Mouse (Mus musculus) limb, embryonic 14.5 days (tissue): Measurements from ENCODE around the gene Gm8180. TPM values are rescaled to one million over a fixed set of nuclear protein-coding genes. Genes with fewer than 3 reads are reported as not detected.
"Not testable (repeated sequence)": the region's sequence is repeated elsewhere in the genome, so short reads cannot be mapped to it uniquely, and the experiment has no call there.

ENCODE experiments used
- ATAC-seq: fragments of 200-750 bp; cut with Nextera tagmentation; 2 replicates; pipeline ENCODE4 v1.8.0; 2017; ENCODE audit warnings: low read depth, moderate number of reproducible peaks, moderate TSS enrichment; ENCODE audit not compliant: low FRiP score
- DNase-seq: peaks from one replicate; pipeline ENCODE4 v3.0.0-alpha.2; 2015; ENCODE audit warnings: low spot score
- H3K27ac ChIP-seq: fragments of 300-500 bp; sonication (generic); replicated peaks from 2 replicates; pipeline ENCODE4 v1.5.1; 2014; ENCODE audit warnings: low read depth, mild to moderate bottlenecking, low read length, moderate library complexity, mixed read lengths
- H3K27me3 ChIP-seq: fragments of 300-500 bp; sonication (generic); 2 replicates; pipeline ENCODE4 v1.6.1; 2014; ENCODE audit warnings: low read length, mixed read lengths; ENCODE audit not compliant: control insufficient read depth, insufficient read depth
- H3K36me3 ChIP-seq: fragments of 300-500 bp; sonication (generic); 2 replicates; pipeline ENCODE4 v1.6.1; 2014; ENCODE audit warnings: mild to moderate bottlenecking, low read length, moderate library complexity, mixed read lengths; ENCODE audit not compliant: control insufficient read depth, insufficient read depth
- H3K4me1 ChIP-seq: fragments of 300-500 bp; sonication (generic); 2 replicates; pipeline ENCODE4 v1.6.1; 2014; ENCODE audit warnings: antibody characterized with exemption, low read length, mixed read lengths; ENCODE audit not compliant: control insufficient read depth, insufficient read depth
- H3K4me2 ChIP-seq: fragments of 300-500 bp; sonication (generic); replicated peaks from 2 replicates; pipeline ENCODE4 v1.6.1; 2014; ENCODE audit warnings: low read depth, mild to moderate bottlenecking, low read length, moderate library complexity; ENCODE audit not compliant: severe bottlenecking
- H3K4me3 ChIP-seq: fragments of 300-500 bp; sonication (generic); replicated peaks from 2 replicates; pipeline ENCODE4 v1.5.1; 2014; ENCODE audit warnings: low read length
- H3K9ac ChIP-seq: fragments of 300-500 bp; sonication (generic); 2 replicates; pipeline ENCODE4 v1.6.1; 2014; ENCODE audit warnings: mild to moderate bottlenecking, low read depth, low read length, moderate library complexity; ENCODE audit not compliant: severe bottlenecking
- H3K9me3 ChIP-seq: fragments of 300-500 bp; sonication (generic); 2 replicates; pipeline ENCODE4 v1.6.1; 2016; ENCODE audit warnings: low read length; ENCODE audit not compliant: control insufficient read depth
- POLR2A ChIP-seq: fragments of 200-500 bp; IDR thresholded peaks from 2 replicates; pipeline ENCODE4 v1.8.0; 2012; ENCODE audit warnings: inconsistent platforms, mild to moderate bottlenecking, moderate library complexity, borderline replicate concordance; ENCODE audit not compliant: insufficient read depth, insufficient read length; ENCODE audit errors: extremely low read depth
- WGBS: fragments of 180-500 bp; shearing (Covaris S2); extraction: QIAGEN DNeasy Blood & Tissue Kit; methylation state at CpG from one replicate; pipeline ENCODE4 v1.1.7; 2014; 5-methylcytosine and 5-hydroxymethylcytosine counted together
- polyA plus RNA-seq, 2 experiments: library from polyadenylated mRNA; depleted of rRNA in 1 of 2; stranded (reverse) in 1 of 2; unstranded in 1 of 2; fragments of >200 nt; fragmentation: Nextera tagmentation in 1 of 2; extraction: Ambion mirVana in 1 of 2; gene quantifications; 2 replicates each; pipeline versions ENCODE4 v1.2.1 to v1.2.3; 2012 to 2014

Gene Gm8180
- polyA plus RNA-seq, 2 experiments, result not detected

GRCm38 (mm10) chr14:43796069-43796904, 11.7 kb upstream of the Gm8180 start:
- H3K4me3 ChIP-seq, result peak overlapping the region; percentile 10; the same call in 1 of the 2 replicates
- peak overlapping the region; percentile 41 for H3K4me2 ChIP-seq
- DNase-seq (no peak), ATAC-seq (peak; percentile 50; the same call in 1 of the 2 replicates)
- WGBS, result 25% methylated on average over 14 of the region's 14 CpGs
- H3K4me1 ChIP-seq, result no peaks in the 10 kb centered on the region
- no peak for TF ChIP-seq POLR2A
- peak overlapping the region; percentile 28 for H3K9ac ChIP-seq
- no peaks in the 10 kb centered on the region for H3K36me3 ChIP-seq
- H3K9me3 ChIP-seq, result no peaks in the 10 kb centered on the region
- no peaks in the 10 kb centered on the region for H3K27me3 ChIP-seq
- H3K27ac ChIP-seq, result no peak overlapping the region

GRCm38 (mm10) chr14:43793811-43794210, 9.3 kb upstream of the Gm8180 start:
- not testable (repeated sequence) for H3K27ac ChIP-seq, ATAC-seq, H3K9me3 ChIP-seq, DNase-seq, H3K27me3 ChIP-seq, H3K36me3 ChIP-seq, H3K4me3 ChIP-seq, H3K4me2 ChIP-seq, H3K9ac ChIP-seq, H3K4me1 ChIP-seq
- WGBS, result 82% methylated on average over 5 of the region's 5 CpGs

- not testable (repeated sequence) for H3K27me3 ChIP-seq, H3K4me2 ChIP-seq, H3K4me3 ChIP-seq, H3K9ac ChIP-seq, H3K27ac ChIP-seq, ATAC-seq, H3K9me3 ChIP-seq, H3K36me3 ChIP-seq, DNase-seq, H3K4me1 ChIP-seq
- 72% methylated on average over 4 of the region's 4 CpGs for WGBS
These were observed 37.0 kb downstream of the Gm8180 start, which contains the start of gene Gm6526 for GRCm38 (mm10) chr14:43747566-43747965. Gm6526 (plus strand) TSS chr14:43747866.

Other genes starting within 250 kb of the Gm8180 start
- gene Gm5799, start 241.2 kb downstream of the Gm8180 start, polyA plus RNA-seq (2012; rRNA removed), result not detected in 2 replicates
- gene Gm5799, start 241.2 kb downstream of the Gm8180 start, polyA plus RNA-seq (2014; fragmentation: Nextera tagmentation; extraction: Ambion mirVana), result not detected in 2 replicates
- not detected in 2 replicates for gene Gm17654, start 205.6 kb downstream of the Gm8180 start, polyA plus RNA-seq (2012; rRNA removed)
- not detected in 2 replicates for gene Gm17654, start 205.6 kb downstream of the Gm8180 start, polyA plus RNA-seq (2014; fragmentation: Nextera tagmentation; extraction: Ambion mirVana)
- not detected in 2 replicates for gene Gm10375, start 176.7 kb downstream of the Gm8180 start, polyA plus RNA-seq (2012; rRNA removed)
- not detected in 2 replicates for gene Gm10375, start 176.7 kb downstream of the Gm8180 start, polyA plus RNA-seq (2014; fragmentation: Nextera tagmentation; extraction: Ambion mirVana)
- gene Gm8165, start 107.5 kb downstream of the Gm8180 start, polyA plus RNA-seq (2012; rRNA removed), result not detected in 2 replicates
- not detected in 2 replicates for gene Gm8165, start 107.5 kb downstream of the Gm8180 start, polyA plus RNA-seq (2014; fragmentation: Nextera tagmentation; extraction: Ambion mirVana)
- gene Gm7324, start 86.9 kb downstream of the Gm8180 start, polyA plus RNA-seq (2012; rRNA removed), result 0.59 and 0.65 TPM in 2 replicates
- gene Gm7324, start 86.9 kb downstream of the Gm8180 start, polyA plus RNA-seq (2014; fragmentation: Nextera tagmentation; extraction: Ambion mirVana), result 0.97 and 1.9 TPM in 2 replicates
- gene Gm16506, start 57.3 kb downstream of the Gm8180 start, polyA plus RNA-seq (2012; rRNA removed), result not detected in 2 replicates
- not detected in 2 replicates for gene Gm16506, start 57.3 kb downstream of the Gm8180 start, polyA plus RNA-seq (2014; fragmentation: Nextera tagmentation; extraction: Ambion mirVana)
- not detected in 2 replicates for gene Gm6526, start 36.9 kb downstream of the Gm8180 start, polyA plus RNA-seq (2012; rRNA removed)
- not detected in 2 replicates for gene Gm6526, start 36.9 kb downstream of the Gm8180 start, polyA plus RNA-seq (2014; fragmentation: Nextera tagmentation; extraction: Ambion mirVana)
- 0.22 and 0.40 TPM in 2 replicates for gene Ear1, start 90.8 kb upstream of the Gm8180 start, polyA plus RNA-seq (2012; rRNA removed)
- gene Ear1, start 90.8 kb upstream of the Gm8180 start, polyA plus RNA-seq (2014; fragmentation: Nextera tagmentation; extraction: Ambion mirVana), result not detected in 2 replicates
- not detected in 2 replicates for gene Ear10, start 138.8 kb upstream of the Gm8180 start, polyA plus RNA-seq (2012; rRNA removed)
- not detected in 2 replicates for gene Ear10, start 138.8 kb upstream of the Gm8180 start, polyA plus RNA-seq (2014; fragmentation: Nextera tagmentation; extraction: Ambion mirVana)
- gene Gm8113, start 140.6 kb upstream of the Gm8180 start, polyA plus RNA-seq (2012; rRNA removed), result 7.1 and 7.2 TPM in 2 replicates
- 5.2 and 6.6 TPM in 2 replicates for gene Gm8113, start 140.6 kb upstream of the Gm8180 start, polyA plus RNA-seq (2014; fragmentation: Nextera tagmentation; extraction: Ambion mirVana)
- gene Ang5, start 172.3 kb upstream of the Gm8180 start, polyA plus RNA-seq (2012; rRNA removed), result not detected in 2 replicates
- not detected in 2 replicates for gene Ang5, start 172.3 kb upstream of the Gm8180 start, polyA plus RNA-seq (2014; fragmentation: Nextera tagmentation; extraction: Ambion mirVana)
- not detected in 2 replicates for gene Ang6, start 217.5 kb upstream of the Gm8180 start, polyA plus RNA-seq (2012; rRNA removed)
- gene Ang6, start 217.5 kb upstream of the Gm8180 start, polyA plus RNA-seq (2014; fragmentation: Nextera tagmentation; extraction: Ambion mirVana), result not detected in 2 replicates